Mouse (Mus musculus): ENCODE results near the gene Garem2. TPM values are rescaled to one million over a fixed set of nuclear protein-coding genes. Genes with fewer than 3 reads are reported as not detected.
A peak's percentile ranks its signal among the peaks of the same experiment; 100 is the strongest.

Garem2 gene
- total and polyA plus RNA-seq, 3 experiments, result 0.21 TPM; not detected in 2

- H3K36me3 ChIP-seq (replicated peaks in 1 of 2; ENCODE audit: control insufficient read depth in 1 of 2, insufficient read depth in 1 of 2, low read length in 1 of 2), result peaks cover 0 to 3% of the 10 kb centered on the region in 2 experiments
- peak; percentile 24 for DNase-seq (ENCODE audit: extremely low read depth)
- H3K9ac ChIP-seq (ENCODE audit: insufficient read depth, low read depth), result no peak overlapping the region
- H3K4me2 ChIP-seq (ENCODE audit: insufficient read depth, low read depth, poor library complexity, severe bottlenecking), result 0 out of 2 replicates have a peak overlapping the region, but pooled peaks have one; percentile 69
- in situ Hi-C loops (cut with MboI; ENCODE audit: low pct_ligation_motif_present, low pct_unique_long_range_greater_than_20kb, low sequenced_read_pairs), result no loop called here
- TF ChIP-seq SIN3A (IDR thresholded peaks at IDR 0.05; ENCODE audit: low read length), result 0 out of 2 replicates have a peak, but pooled peaks have one; percentile 25
- no peak for TF ChIP-seq POLR2AphosphoS2 (IDR thresholded peaks at IDR 0.05; ENCODE audit: low read depth, low read length)
- TF ChIP-seq MEF2A (IDR thresholded peaks at IDR 0.05; ENCODE audit: borderline replicate concordance, low read depth, low read length), result no peak
- TF ChIP-seq TBP (conservative IDR thresholded peaks at IDR 0.05; ENCODE audit: low read depth, low read length), result no peak
- no peak for TF ChIP-seq PAX5 (IDR thresholded peaks at IDR 0.05; ENCODE audit: low read length)
- TF ChIP-seq CTCF (conservative IDR thresholded peaks at IDR 0.05 in 1 of 2, IDR thresholded peaks at IDR 0.05 in 1 of 2; ENCODE audit: low read depth in 2 of 2, low read length in 2 of 2), result peak in 1 of 2 experiments; percentile 70; a peak in 2 of 4 replicates
- TF ChIP-seq RAD21 (IDR thresholded peaks at IDR 0.05; ENCODE audit: low read depth, low read length), result peak; percentile 60
- TF ChIP-seq ZNF384 (IDR thresholded peaks at IDR 0.05; ENCODE audit: low read depth, low read length), result peak; percentile 73
- no peak for TF ChIP-seq HCFC1 (IDR thresholded peaks at IDR 0.05; ENCODE audit: low read depth, low read length)
- TF ChIP-seq NELFE (IDR thresholded peaks at IDR 0.05; ENCODE audit: low read depth, low read length), result no peak
- TF ChIP-seq KAT2A (IDR thresholded peaks at IDR 0.05; ENCODE audit: insufficient replicate concordance, low read length), result no peak
- TF ChIP-seq USF1 (IDR thresholded peaks at IDR 0.05; ENCODE audit: low read depth, low read length), result no peak
- no peak for TF ChIP-seq ZC3H11A (IDR thresholded peaks at IDR 0.05; ENCODE audit: low read depth, low read length)
- peak; percentile 44 for TF ChIP-seq SMC3 (IDR thresholded peaks at IDR 0.05; ENCODE audit: low read depth, low read length)
- no peak overlapping the region for H3K27ac ChIP-seq (ENCODE audit: insufficient read depth, low read depth)
- H3K4me3 ChIP-seq (replicated peaks in 1 of 3; ENCODE audit: low read depth in 2 of 3, low read length in 2 of 3, poor library complexity in 1 of 3), result no peak overlapping the region
- H3K9me3 ChIP-seq (replicated peaks; ENCODE audit: low read length), result peaks cover 25% of the 10 kb centered on the region
- H3K27me3 ChIP-seq (replicated peaks), result peaks cover 4% of the 10 kb centered on the region
- H3K4me1 ChIP-seq (ENCODE audit: control insufficient read depth in 1 of 2, insufficient read depth in 2 of 2), result peaks cover 0 to 4% of the 10 kb centered on the region in 2 experiments; a peak in 1 of 4 replicates
- no peaks in the 10 kb centered on the region for H3K79me2 ChIP-seq (replicated peaks; ENCODE audit: control insufficient read depth, extremely low read depth, insufficient read depth, poor library complexity, severe bottlenecking)
- dilution Hi-C loops (cut with MboI; ENCODE audit: extremely low pct_ligation_motif_present, extremely low pct_unique_long_range_greater_than_20kb, low sequenced_read_pairs), result no loop called here
These were observed 622 bp upstream of the Garem2 start for GRCm38 (mm10) chr5:30104339-30104738.

GRCm38 (mm10) chr5:30105668-30106300 is 823 bp downstream of the Garem2 start, which contains the start of gene 3110082J24Rik:
Gene 3110082J24Rik, minus strand, starts transcription at chr5:30106086.
- Histone ChIP-seq H3K4me3 (replicated peaks in 1 of 3; ENCODE audit: low read depth in 2 of 3, low read length in 2 of 3, poor library complexity in 1 of 3) (peak within 1 kb of the TSS in 1 of 3 experiments; percentile 50), H3K27me3 (replicated peaks) (peaks cover 4% of the 10 kb centered on the region), H3K9ac (ENCODE audit: insufficient read depth, low read depth) (no peak within 1 kb of the TSS), H3K4me1 (ENCODE audit: control insufficient read depth in 1 of 2, insufficient read depth in 2 of 2) (peaks cover under 1 to 4% of the 10 kb centered on the region in 2 experiments; a peak in 2 of 4 replicates), H3K27ac (ENCODE audit: insufficient read depth, low read depth) (no peak within 1 kb of the TSS), H3K9me3 (replicated peaks; ENCODE audit: low read length) (peaks cover 12% of the 10 kb centered on the region), H3K36me3 (replicated peaks in 1 of 2; ENCODE audit: control insufficient read depth in 1 of 2, insufficient read depth in 1 of 2, low read length in 1 of 2) (no peaks in the 10 kb centered on the region), H3K79me2 (replicated peaks; ENCODE audit: control insufficient read depth, extremely low read depth, insufficient read depth, poor library complexity, severe bottlenecking) (no peaks in the 10 kb centered on the region), H3K4me2 (ENCODE audit: insufficient read depth, low read depth, poor library complexity, severe bottlenecking) (peak within 1 kb of the TSS; percentile 69)
- no peak for DNase-seq (ENCODE audit: extremely low read depth)
- TF ChIP-seq PAX5 (IDR thresholded peaks at IDR 0.05; ENCODE audit: low read length), result no peak
- TF ChIP-seq UBTF (IDR thresholded peaks at IDR 0.05; ENCODE audit: low read depth, low read length), result no peak
- TF ChIP-seq SIN3A (IDR thresholded peaks at IDR 0.05; ENCODE audit: low read length), result no peak
- TF ChIP-seq TCF12 (IDR thresholded peaks at IDR 0.05; ENCODE audit: low read depth, low read length), result no peak
- TF ChIP-seq JUND (conservative IDR thresholded peaks at IDR 0.05; ENCODE audit: low read depth, low read length), result no peak
- no peak for TF ChIP-seq HCFC1 (IDR thresholded peaks at IDR 0.05; ENCODE audit: low read depth, low read length)
- TF ChIP-seq ZMIZ1 (IDR thresholded peaks at IDR 0.05; ENCODE audit: low read depth, low read length), result no peak
- no peak for TF ChIP-seq CTCF (conservative IDR thresholded peaks at IDR 0.05 in 1 of 2, IDR thresholded peaks at IDR 0.05 in 1 of 2; ENCODE audit: low read depth in 2 of 2, low read length in 2 of 2)
- TF ChIP-seq CHD2 (IDR thresholded peaks at IDR 0.05; ENCODE audit: low read length), result no peak
- TF ChIP-seq BHLHE40 (IDR thresholded peaks at IDR 0.05; ENCODE audit: low read depth, low read length), result no peak
- TF ChIP-seq POLR2A (IDR thresholded peaks at IDR 0.05; ENCODE audit: low read depth, low read length), result no peak
- dilution Hi-C loops (cut with MboI; ENCODE audit: extremely low pct_ligation_motif_present, extremely low pct_unique_long_range_greater_than_20kb, low sequenced_read_pairs) (no loop called here), in situ Hi-C loops (cut with MboI; ENCODE audit: low pct_ligation_motif_present, low pct_unique_long_range_greater_than_20kb, low sequenced_read_pairs) (no loop called here)
